ENCODE assay signal across 10 mouse cellular contexts in genomic region chr3:127893902-127894301, GRCm38 (mm10). TPM values are rescaled to one million over a fixed set of nuclear protein-coding genes. Genes with fewer than 3 reads are reported as not detected.
DNase-seq lines count a peak whose midpoint lies in the region; ATAC-seq and TF ChIP-seq lines count a peak whose summit lies in the region.
"Had no signal": no experiment of that assay in that cellular context is flagged by ENCODE, and none has a peak within 500 bp of the region (broad histone marks: within the 10 kb centered on the region; RNA-seq: fewer than 3 reads in every experiment).

No protein-coding gene starts in this region.

- no peak for TF ChIP-seq POLR2A in testis, adult 2 months (IDR thresholded peaks at IDR 0.05; ENCODE audit: control insufficient read depth, low read depth, low read length)

- WGBS in liver, embryonic 12.5 days (ENCODE audit: insufficient replicate concordance), result 19% methylated on average over 7 of the region's 7 CpGs
- WGBS in stomach, embryonic 16.5 days, result 60% methylated on average over 7 of the region's 7 CpGs

- ATAC-seq in liver, embryonic 12.5 days, result peak; percentile 43
- ATAC-seq in stomach, embryonic 16.5 days (ENCODE audit: insufficient read depth, low FRiP score), result no peak

- no peak for DNase-seq in testis, postnatal 10 days (ENCODE audit: low spot score)
- DNase-seq in c-Kit-positive CD71-positive TER-119-positive erythroid progenitor cells, embryonic 14.5 days (ENCODE audit: low spot score), result peak; percentile 76
- no peak for DNase-seq in kidney, adult 8-10 months
- no peak for DNase-seq in adrenal gland, adult 18-20 months (ENCODE audit: low spot score in 2 of 2)
- DNase-seq: cerebellum, adult 11-12 months; right cerebral cortex, postnatal 14 days had no signal

- H3K4me3 ChIP-seq in testis, adult 2 months (ENCODE audit: control insufficient read depth, low read depth, low read length), result no peak overlapping the region
- peak overlapping the region; percentile 62 for H3K4me3 ChIP-seq in liver, embryonic 12.5 days
- H3K4me3 ChIP-seq in stomach, embryonic 16.5 days (replicated peaks; ENCODE audit: low read length), result peak overlapping the region; percentile 26
- H3K4me3 ChIP-seq: hindbrain, embryonic 15.5 days had no signal

- peak overlapping the region; percentile 73 for H3K9ac ChIP-seq in liver, embryonic 12.5 days
- 0 out of 2 replicates have a peak overlapping the region, but pooled peaks have one; percentile 28 for H3K9ac ChIP-seq in stomach, embryonic 16.5 days (ENCODE audit: low read length)
- H3K9ac ChIP-seq: hindbrain, embryonic 15.5 days had no signal

- H3K4me2 ChIP-seq in liver, embryonic 12.5 days, result peak overlapping the region; percentile 75
- peak overlapping the region; percentile 41 for H3K4me2 ChIP-seq in stomach, embryonic 16.5 days (ENCODE audit: low read depth, low read length)

- H3K36me3 ChIP-seq in testis, adult 2 months (ENCODE audit: control insufficient read depth, insufficient read depth, low read length), result no peaks in the 10 kb centered on the region
- peaks cover 26% of the 10 kb centered on the region for H3K36me3 ChIP-seq in liver, embryonic 12.5 days
- no peaks in the 10 kb centered on the region for H3K36me3 ChIP-seq in stomach, embryonic 16.5 days (ENCODE audit: control insufficient read depth, insufficient read depth, low read length)
- H3K36me3 ChIP-seq: hindbrain, embryonic 15.5 days had no signal

- TF ChIP-seq CTCF in testis, adult 2 months (IDR thresholded peaks at IDR 0.05; ENCODE audit: control insufficient read depth, insufficient read depth, insufficient replicate concordance, low read depth, low read length), result no peak

- H3K9me3 ChIP-seq in liver, embryonic 12.5 days (replicated peaks), result no peaks in the 10 kb centered on the region
- no peaks in the 10 kb centered on the region for H3K9me3 ChIP-seq in stomach, embryonic 16.5 days (replicated peaks; ENCODE audit: control insufficient read depth, low read length)
- H3K9me3 ChIP-seq: hindbrain, embryonic 15.5 days had no signal

- H3K27ac ChIP-seq in testis, adult 2 months (ENCODE audit: control insufficient read depth, insufficient read depth, low read depth, low read length), result peak overlapping the region; percentile 16
- peak overlapping the region; percentile 91 for H3K27ac ChIP-seq in liver, embryonic 12.5 days
- H3K27ac ChIP-seq in stomach, embryonic 16.5 days (ENCODE audit: low read length), result peak overlapping the region; percentile 50
- H3K27ac ChIP-seq: hindbrain, embryonic 15.5 days had no signal

- H3K27me3 ChIP-seq in testis, adult 2 months (ENCODE audit: control insufficient read depth, insufficient read depth, low read length), result no peaks in the 10 kb centered on the region
- H3K27me3 ChIP-seq in liver, embryonic 12.5 days (replicated peaks), result no peaks in the 10 kb centered on the region
- H3K27me3 ChIP-seq in stomach, embryonic 16.5 days (ENCODE audit: control insufficient read depth, insufficient read depth, low read length), result no peaks in the 10 kb centered on the region
- H3K27me3 ChIP-seq: hindbrain, embryonic 15.5 days had no signal

- peaks cover 5% of the 10 kb centered on the region for H3K4me1 ChIP-seq in testis, adult 2 months (ENCODE audit: control insufficient read depth, insufficient read depth, low read length)
- H3K4me1 ChIP-seq in liver, embryonic 12.5 days, result peaks cover 60% of the 10 kb centered on the region
- H3K4me1 ChIP-seq in stomach, embryonic 16.5 days (ENCODE audit: control insufficient read depth, insufficient read depth, low read length), result peaks cover 7% of the 10 kb centered on the region; the same call in 1 of the 2 replicates

RNA-seq across cellular contexts. Expression of gene Fam241a, which starts 2.2 kb away (rescaled TPM):
- polyA plus RNA-seq in testis, adult 2 months (2012; rRNA removed), result 7.4 and 9.2 TPM in 2 replicates
- polyA plus RNA-seq in liver, embryonic 12.5 days (2016; fragmentation: Nextera tagmentation; extraction: Ambion mirVana), result 61.8 and 62.3 TPM in 2 replicates
- 12.7 and 15.1 TPM in 2 replicates for polyA plus RNA-seq in stomach, embryonic 16.5 days (2015; fragmentation: Nextera tagmentation; extraction: Ambion mirVana)
- 1 to 10 TPM; 4.4 to 9.6 TPM for total RNA-seq in adrenal gland, adult 18-20 months (2021)

RNA-seq across cellular contexts. Expression of gene Ap1ar, which starts 56.6 kb away (rescaled TPM):
- 13.5 and 21.5 TPM in 2 replicates for polyA plus RNA-seq in testis, adult 2 months (2012; rRNA removed)
- 37.3 and 39.3 TPM in 2 replicates for polyA plus RNA-seq in liver, embryonic 12.5 days (2016; fragmentation: Nextera tagmentation; extraction: Ambion mirVana)
- polyA plus RNA-seq in stomach, embryonic 16.5 days (2015; fragmentation: Nextera tagmentation; extraction: Ambion mirVana), result 42.2 and 43.3 TPM in 2 replicates
- 10 to 100 TPM; 25.7 to 33.4 TPM for total RNA-seq in adrenal gland, adult 18-20 months (2021)

Comparison
In these comparisons a context has a peak if more than half of its experiments do, and no peak if none do; other contexts are left out.
1. H3K27ac ChIP-seq: peak in every context shown above with its lines; median percentile 91 in liver, embryonic 12.5 days; 50 in stomach, embryonic 16.5 days; 16 in testis, adult 2 months.